ENCODE assay signal across 16 mouse cellular contexts in genomic region chr9:94479382-94479781, GRCm38 (mm10).
"Had no signal": no experiment of that assay in that cellular context is flagged by ENCODE, and none has a peak within 500 bp of the region (broad histone marks: within the 10 kb centered on the region; RNA-seq: fewer than 3 reads in every experiment).

No protein-coding gene starts in this region.

- H3K9me3 ChIP-seq: midbrain, embryonic 12.5 days; neural tube, embryonic 13.5 days; stomach, embryonic 15.5 days had no signal

- H3K4me1 ChIP-seq: neural tube, embryonic 13.5 days; stomach, embryonic 15.5 days had no signal

- ATAC-seq: intestine, postnatal 0 days; midbrain, embryonic 16.5 days had no signal

- H3K4me3 ChIP-seq: layer of hippocampus, adult 2 months; midbrain, embryonic 12.5 days; myocyte; neural tube, embryonic 13.5 days; stomach, embryonic 15.5 days had no signal

- H3K27me3 ChIP-seq: midbrain, embryonic 12.5 days; neural tube, embryonic 13.5 days; stomach, embryonic 15.5 days had no signal

- H3K9ac ChIP-seq: liver, embryonic 14.5 days; midbrain, embryonic 12.5 days; neural tube, embryonic 13.5 days; stomach, embryonic 15.5 days had no signal

- DNase-seq: layer of hippocampus, adult 9-11 months; lung, adult 2 months; lung, postnatal 14 days; lung, postnatal 4 days; right cerebral cortex, postnatal 25 days; spleen, adult 18-20 months; thymus, postnatal 25 days had no signal

- H3K27ac ChIP-seq: kidney, postnatal 0 days; layer of hippocampus, adult 2 months; liver, embryonic 14.5 days; midbrain, embryonic 12.5 days; neural tube, embryonic 13.5 days; stomach, embryonic 15.5 days had no signal

- H3K36me3 ChIP-seq: midbrain, embryonic 12.5 days; neural tube, embryonic 13.5 days; stomach, embryonic 15.5 days had no signal

- H3K4me2 ChIP-seq: midbrain, embryonic 12.5 days; neural tube, embryonic 13.5 days; stomach, embryonic 15.5 days had no signal
